Mouse (Mus musculus): ENCODE results near the gene Grb10. TPM values are rescaled to one million over a fixed set of nuclear protein-coding genes. Genes with fewer than 3 reads are reported as not detected.

The Grb10 gene
- polyA plus RNA-seq, 1 experiment from 2014 or later = 39.4 TPM

GRCm38 (mm10) chr11:12035916-12036910, 2.3 kb downstream of the Grb10 start:
- Histone ChIP-seq H3K27me3 (ENCODE audit: control insufficient read depth, insufficient read depth, low read length) (peaks cover 67% of the 10 kb centered on the region), H3K9ac (replicated peaks; ENCODE audit: low read depth, low read length) (peak overlapping the region; percentile 59), H3K27ac (ENCODE audit: low read depth, low read length) (peak overlapping the region; percentile 64; the same call in 1 of the 2 replicates), H3K9me3 (ENCODE audit: control insufficient read depth, low read length) (no peaks in the 10 kb centered on the region), H3K4me3 (ENCODE audit: low read depth, low read length) (peak overlapping the region; percentile 45), H3K36me3 (ENCODE audit: control insufficient read depth, insufficient read depth, low read length) (no peaks in the 10 kb centered on the region), H3K4me1 (ENCODE audit: control insufficient read depth, insufficient read depth, low read length) (no peaks in the 10 kb centered on the region), H3K4me2 (ENCODE audit: low read depth, low read length) (peak overlapping the region; percentile 47)
- peak; percentile 10 for ATAC-seq (ENCODE audit: low read depth)
- WGBS = 2% methylated on average over 58 of the region's 65 CpGs

- H3K9ac ChIP-seq (replicated peaks; ENCODE audit: low read depth, low read length) = 0 out of 2 replicates have a peak overlapping the region, but pooled peaks have one; percentile 8
- H3K9me3 ChIP-seq (ENCODE audit: control insufficient read depth, low read length) = no peaks in the 10 kb centered on the region
- H3K4me1 ChIP-seq (ENCODE audit: control insufficient read depth, insufficient read depth, low read length) = no peaks in the 10 kb centered on the region
- peak overlapping the region; percentile 40 for H3K4me2 ChIP-seq (ENCODE audit: low read depth, low read length)
- 7% methylated on average over 12 of the region's 12 CpGs for WGBS
- H3K36me3 ChIP-seq (ENCODE audit: control insufficient read depth, insufficient read depth, low read length) = no peaks in the 10 kb centered on the region
- peak overlapping the region; percentile 45 for H3K4me3 ChIP-seq (ENCODE audit: low read depth, low read length)
- peaks cover 65% of the 10 kb centered on the region for H3K27me3 ChIP-seq (ENCODE audit: control insufficient read depth, insufficient read depth, low read length)
- no peak overlapping the region for H3K27ac ChIP-seq (ENCODE audit: low read depth, low read length)
- ATAC-seq (ENCODE audit: low read depth) = no peak
These were observed 3.2 kb downstream of the Grb10 start for GRCm38 (mm10) chr11:12035324-12035723.

DNA sequence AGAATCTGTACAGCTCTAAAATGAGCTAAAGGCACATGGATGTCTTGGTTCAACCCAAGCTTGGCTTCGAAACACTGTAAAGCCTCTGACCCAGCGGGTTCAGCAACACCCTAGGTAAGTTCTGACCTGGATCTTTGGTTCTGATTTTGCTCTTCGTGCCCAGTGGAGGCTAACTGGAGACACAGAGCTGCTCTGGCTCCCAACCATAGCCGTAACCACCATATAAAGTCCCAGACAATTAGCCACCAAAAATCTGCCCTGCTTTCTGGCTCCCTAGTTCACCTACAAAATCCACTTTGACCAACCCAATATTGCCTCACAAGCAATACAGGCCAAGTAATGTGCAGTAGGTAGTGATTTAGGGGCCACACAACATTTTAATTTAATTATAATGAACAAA, 3.7 kb downstream of the Grb10 start:
- H3K9ac ChIP-seq (replicated peaks; ENCODE audit: low read depth, low read length) = no peak overlapping the region

GRCm38 (mm10) chr11:12034371-12034770, 4.1 kb downstream of the Grb10 start:
- no peak overlapping the region for H3K27ac ChIP-seq (ENCODE audit: low read depth, low read length)
- no peaks in the 10 kb centered on the region for H3K9me3 ChIP-seq (ENCODE audit: control insufficient read depth, low read length)
- peaks cover 62% of the 10 kb centered on the region for H3K27me3 ChIP-seq (ENCODE audit: control insufficient read depth, insufficient read depth, low read length)
- H3K4me2 ChIP-seq (ENCODE audit: low read depth, low read length) = peak overlapping the region; percentile 40; the same call in 1 of the 2 replicates
- H3K4me1 ChIP-seq (ENCODE audit: control insufficient read depth, insufficient read depth, low read length) = no peaks in the 10 kb centered on the region
- no peak for ATAC-seq (ENCODE audit: low read depth)
- no peaks in the 10 kb centered on the region for H3K36me3 ChIP-seq (ENCODE audit: control insufficient read depth, insufficient read depth, low read length)
- 27% methylated on average over 5 of the region's 5 CpGs for WGBS
- H3K4me3 ChIP-seq (ENCODE audit: low read depth, low read length) = no peak overlapping the region
- no peak overlapping the region for H3K9ac ChIP-seq (replicated peaks; ENCODE audit: low read depth, low read length)

More for the DNA sequence above, 3.7 kb downstream of the Grb10 start:
- ATAC-seq (ENCODE audit: low read depth) = no peak
- no peak overlapping the region for H3K27ac ChIP-seq (ENCODE audit: low read depth, low read length)
- H3K4me3 ChIP-seq (ENCODE audit: low read depth, low read length) = peak overlapping the region; percentile 45; the same call in 1 of the 2 replicates
- peaks cover 64% of the 10 kb centered on the region for H3K27me3 ChIP-seq (ENCODE audit: control insufficient read depth, insufficient read depth, low read length)
- WGBS = 53% methylated on average over 4 of the region's 4 CpGs
- H3K36me3 ChIP-seq (ENCODE audit: control insufficient read depth, insufficient read depth, low read length) = no peaks in the 10 kb centered on the region
- peak overlapping the region; percentile 40; the same call in 1 of the 2 replicates for H3K4me2 ChIP-seq (ENCODE audit: low read depth, low read length)
- H3K9me3 ChIP-seq (ENCODE audit: control insufficient read depth, low read length) = no peaks in the 10 kb centered on the region
- H3K4me1 ChIP-seq (ENCODE audit: control insufficient read depth, insufficient read depth, low read length) = no peaks in the 10 kb centered on the region

DNA sequence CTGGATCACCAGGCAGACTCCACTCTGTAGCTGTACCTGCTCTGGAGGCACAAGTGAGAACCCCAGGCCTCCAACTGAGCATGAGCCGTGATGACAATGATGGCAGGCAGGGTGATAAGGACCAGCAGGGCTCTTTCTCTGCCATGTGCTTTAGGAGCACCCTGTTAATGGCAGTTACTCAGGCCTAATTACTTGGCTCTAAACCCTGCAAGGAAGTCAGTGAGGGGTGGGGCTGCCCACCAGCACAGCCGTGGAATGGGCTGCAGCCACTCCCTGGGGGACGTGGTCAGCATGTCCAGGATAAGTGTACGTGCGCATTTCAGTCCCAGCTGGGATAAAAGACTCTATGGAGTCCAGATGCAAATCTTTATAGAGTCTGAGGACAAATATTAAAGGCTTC, 5.7 kb downstream of the Grb10 start:
- Histone ChIP-seq H3K4me2 (ENCODE audit: low read depth, low read length) (peak overlapping the region; percentile 26; the same call in 1 of the 2 replicates), H3K4me3 (ENCODE audit: low read depth, low read length) (no peak overlapping the region), H3K4me1 (ENCODE audit: control insufficient read depth, insufficient read depth, low read length) (no peaks in the 10 kb centered on the region), H3K9ac (replicated peaks; ENCODE audit: low read depth, low read length) (no peak overlapping the region), H3K27ac (ENCODE audit: low read depth, low read length) (no peak overlapping the region), H3K36me3 (ENCODE audit: control insufficient read depth, insufficient read depth, low read length) (no peaks in the 10 kb centered on the region), H3K9me3 (ENCODE audit: control insufficient read depth, low read length) (no peaks in the 10 kb centered on the region), H3K27me3 (ENCODE audit: control insufficient read depth, insufficient read depth, low read length) (peaks cover 62% of the 10 kb centered on the region)
- no peak; the same call in 1 of the 2 replicates for ATAC-seq (ENCODE audit: low read depth)
- 15% methylated on average over 5 of the region's 5 CpGs for WGBS

DNA sequence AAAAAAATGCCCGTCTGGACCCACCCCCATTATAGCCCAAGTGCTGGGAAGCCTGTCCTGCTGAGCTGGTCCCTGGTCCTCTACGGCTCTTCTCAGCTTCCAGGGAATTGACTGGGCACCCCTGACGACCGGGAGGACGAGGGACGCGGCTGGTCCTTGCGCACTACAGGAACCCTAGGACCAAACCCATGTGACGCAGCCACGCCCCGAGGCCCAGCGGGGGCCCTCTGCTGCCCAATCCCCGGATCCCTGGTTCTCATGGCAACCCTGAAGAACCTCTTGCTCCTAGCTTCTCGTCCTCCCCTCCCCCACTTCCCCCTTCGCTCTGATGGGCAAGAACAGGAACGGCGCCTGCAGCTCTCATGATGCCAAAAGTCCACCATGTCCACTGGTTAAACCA, 11.8 kb downstream of the Grb10 start:
- Histone ChIP-seq H3K4me2 (ENCODE audit: low read depth, low read length) (peak overlapping the region; percentile 48), H3K4me3 (ENCODE audit: low read depth, low read length) (peak overlapping the region; percentile 35), H3K9me3 (ENCODE audit: control insufficient read depth, low read length) (peaks cover 11% of the 10 kb centered on the region), H3K36me3 (ENCODE audit: control insufficient read depth, insufficient read depth, low read length) (no peaks in the 10 kb centered on the region), H3K9ac (replicated peaks; ENCODE audit: low read depth, low read length) (peak overlapping the region; percentile 47), H3K27me3 (ENCODE audit: control insufficient read depth, insufficient read depth, low read length) (peaks cover 30% of the 10 kb centered on the region), H3K4me1 (ENCODE audit: control insufficient read depth, insufficient read depth, low read length) (no peaks in the 10 kb centered on the region), H3K27ac (ENCODE audit: low read depth, low read length) (peak overlapping the region; percentile 70; the same call in 1 of the 2 replicates)
- ATAC-seq (ENCODE audit: low read depth) = peak; percentile 47
- WGBS = 48% methylated on average over 17 of the region's 17 CpGs

DNA sequence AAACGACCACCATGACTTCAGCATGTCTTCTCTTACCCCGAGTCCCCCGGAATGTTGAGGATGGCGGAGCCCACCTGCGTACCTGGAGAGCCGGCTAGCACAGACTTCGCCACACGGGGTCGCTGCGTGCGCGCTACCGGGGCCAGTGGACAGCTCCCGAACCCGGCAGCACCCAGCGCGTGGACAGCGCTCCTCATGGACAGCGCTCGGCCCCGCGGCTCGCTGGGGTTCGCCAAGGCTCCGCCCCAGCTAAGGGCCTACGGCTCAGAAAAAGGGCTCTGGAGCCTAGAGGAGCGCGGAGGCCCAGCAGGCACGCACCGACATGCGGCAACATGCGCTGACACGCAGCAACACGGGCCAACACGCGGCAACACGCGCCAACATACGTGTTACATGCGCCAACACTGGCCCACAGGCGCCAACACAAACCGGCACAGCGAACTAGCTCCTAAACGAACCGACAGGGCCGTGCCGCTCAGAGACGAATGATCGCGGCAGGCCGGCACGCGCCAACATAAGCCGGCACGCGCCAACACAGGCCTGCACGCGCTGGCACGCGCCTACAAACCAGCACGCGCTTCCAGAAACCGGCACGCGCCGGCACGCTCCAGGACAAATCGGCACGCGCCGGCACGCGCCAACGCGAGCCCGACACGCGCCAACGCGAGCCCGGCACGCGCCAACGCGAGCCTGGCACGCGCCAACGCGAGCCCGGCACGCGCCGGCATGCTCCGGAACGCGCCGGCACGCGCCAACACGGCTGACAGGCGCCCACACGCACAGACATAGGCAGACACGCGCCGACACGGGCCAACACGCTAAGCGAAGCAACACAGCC, 12.5 kb downstream of the Grb10 start:
- peaks cover 29% of the 10 kb centered on the region for H3K27me3 ChIP-seq (ENCODE audit: control insufficient read depth, insufficient read depth, low read length)
- peak overlapping the region; percentile 47 for H3K9ac ChIP-seq (replicated peaks; ENCODE audit: low read depth, low read length)
- peaks cover 11% of the 10 kb centered on the region for H3K9me3 ChIP-seq (ENCODE audit: control insufficient read depth, low read length)
- WGBS = 55% methylated on average over 108 of the region's 108 CpGs
- peak overlapping the region; percentile 70 for H3K27ac ChIP-seq (ENCODE audit: low read depth, low read length)
- no peaks in the 10 kb centered on the region for H3K4me1 ChIP-seq (ENCODE audit: control insufficient read depth, insufficient read depth, low read length)
- no peaks in the 10 kb centered on the region for H3K36me3 ChIP-seq (ENCODE audit: control insufficient read depth, insufficient read depth, low read length)
- H3K4me2 ChIP-seq (ENCODE audit: low read depth, low read length) = peak overlapping the region; percentile 48
- ATAC-seq (ENCODE audit: low read depth) = peak; percentile 95
- peak overlapping the region; percentile 35 for H3K4me3 ChIP-seq (ENCODE audit: low read depth, low read length)

DNA sequence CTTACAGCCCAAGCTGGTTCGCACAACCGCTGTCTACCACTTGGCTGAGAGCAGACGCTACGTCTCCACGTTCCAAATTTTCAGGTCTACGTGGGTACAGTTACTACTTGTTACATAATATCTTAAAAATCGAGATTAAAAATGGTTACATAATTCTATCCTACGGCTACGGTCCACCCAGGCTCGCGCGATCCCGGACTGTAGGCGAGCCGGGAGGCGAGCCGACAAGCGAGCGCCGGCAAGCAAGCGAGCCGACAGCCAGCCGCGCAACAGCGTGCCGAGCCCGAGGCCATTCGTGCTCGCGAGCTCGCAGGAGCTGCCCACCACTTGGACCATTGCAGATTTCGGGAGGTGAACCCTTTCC, 13.1 kb downstream of the Grb10 start:
- ATAC-seq (ENCODE audit: low read depth) = peak; percentile 74
- no peak overlapping the region; the same call in 1 of the 2 replicates for H3K9ac ChIP-seq (replicated peaks; ENCODE audit: low read depth, low read length)
- H3K4me3 ChIP-seq (ENCODE audit: low read depth, low read length) = peak overlapping the region; percentile 35
- H3K27me3 ChIP-seq (ENCODE audit: control insufficient read depth, insufficient read depth, low read length) = peaks cover 26% of the 10 kb centered on the region
- H3K4me1 ChIP-seq (ENCODE audit: control insufficient read depth, insufficient read depth, low read length) = no peaks in the 10 kb centered on the region
- H3K9me3 ChIP-seq (ENCODE audit: control insufficient read depth, low read length) = peaks cover 11% of the 10 kb centered on the region
- H3K36me3 ChIP-seq (ENCODE audit: control insufficient read depth, insufficient read depth, low read length) = no peaks in the 10 kb centered on the region
- H3K27ac ChIP-seq (ENCODE audit: low read depth, low read length) = no peak overlapping the region
- H3K4me2 ChIP-seq (ENCODE audit: low read depth, low read length) = peak overlapping the region; percentile 48
- WGBS = 56% methylated on average over 32 of the region's 32 CpGs
